Mouse (Mus musculus) cerebellum, adult 11-12 months (tissue): ENCODE data around the gene Acbd7.

Experiments used
- DNase-seq: peaks from one replicate; pipeline ENCODE4 v3.0.0; 2022

The Acbd7 gene

GRCm38 (mm10) chr2:3335611-3336301 is at the start of gene Acbd7:
Acbd7 (plus strand) TSS chr2:3336168.
- DNase-seq = peak; percentile 57

- DNase-seq = no peak
Measured at GRCm38 (mm10) chr2:3286243-3286642, 49.7 kb upstream of the Acbd7 start.

- DNase-seq = no peak
Measured at GRCm38 (mm10) chr2:3289581-3289980, 46.4 kb upstream of the Acbd7 start.

GRCm38 (mm10) chr2:3292170-3292569 is 43.8 kb upstream of the Acbd7 start:
- no peak for DNase-seq

GRCm38 (mm10) chr2:3295826-3296225 is 40.1 kb upstream of the Acbd7 start:
- no peak for DNase-seq

- DNase-seq = peak; percentile 77
Measured at GRCm38 (mm10) chr2:3305426-3306025, 30.4 kb upstream of the Acbd7 start.

- no peak for DNase-seq
Measured at GRCm38 (mm10) chr2:3323132-3323531, 12.8 kb upstream of the Acbd7 start.

- DNase-seq = no peak
Measured at GRCm38 (mm10) chr2:3324381-3325130, 11.4 kb upstream of the Acbd7 start.

- no peak for DNase-seq
Measured at GRCm38 (mm10) chr2:3326547-3326946, 9.4 kb upstream of the Acbd7 start.

GRCm38 (mm10) chr2:3327351-3327750 is 8.6 kb upstream of the Acbd7 start:
- DNase-seq = peak; percentile 59

GRCm38 (mm10) chr2:3331071-3331703 is 4.8 kb upstream of the Acbd7 start:
- peak; percentile 41 for DNase-seq

GRCm38 (mm10) chr2:3332056-3332455 is 3.9 kb upstream of the Acbd7 start:
- DNase-seq = no peak

GRCm38 (mm10) chr2:3332484-3333242 is 3.3 kb upstream of the Acbd7 start, which contains the start of gene Rpp38:
Rpp38 (minus strand) TSS chr2:3332643.
- DNase-seq = peak; percentile 99

- DNase-seq = peak; percentile 14
Measured at GRCm38 (mm10) chr2:3333761-3334160, 2.2 kb upstream of the Acbd7 start.

GRCm38 (mm10) chr2:3348422-3348821 is 12.5 kb downstream of the Acbd7 start:
- no peak for DNase-seq

GRCm38 (mm10) chr2:3348919-3349318 is 13.0 kb downstream of the Acbd7 start:
- DNase-seq = no peak

GRCm38 (mm10) chr2:3353160-3353559 is 17.2 kb downstream of the Acbd7 start:
- DNase-seq = no peak

- no peak for DNase-seq
Measured at GRCm38 (mm10) chr2:3355793-3356192, 19.8 kb downstream of the Acbd7 start.

- DNase-seq = no peak
Measured at GRCm38 (mm10) chr2:3356311-3356710, 20.3 kb downstream of the Acbd7 start.

- DNase-seq = no peak
Measured at GRCm38 (mm10) chr2:3357887-3358286, 21.9 kb downstream of the Acbd7 start.

GRCm38 (mm10) chr2:3361067-3361466 is 25.1 kb downstream of the Acbd7 start:
- no peak for DNase-seq

- no peak for DNase-seq
Measured at GRCm38 (mm10) chr2:3365127-3365526, 29.2 kb downstream of the Acbd7 start.
